Mouse (Mus musculus) intestine, embryonic 15.5 days (tissue): ENCODE measurements around the gene Myl4. TPM values are rescaled to one million over a fixed set of nuclear protein-coding genes. Genes with fewer than 3 reads are reported as not detected.
"Not testable (repeated sequence)": the region's sequence is repeated elsewhere in the genome, so short reads cannot be mapped to it uniquely, and the experiment has no call there.

Source experiments
- ATAC-seq: fragments of 200-750 bp; cut with Nextera tagmentation; 2 replicates; pipeline ENCODE4 v1.8.0; 2017; ENCODE audit warnings: moderate TSS enrichment, moderate library complexity
- H3K27ac ChIP-seq: fragments of 300-500 bp; sonication (generic); 2 replicates; pipeline ENCODE4 v1.5.1; 2015; ENCODE audit warnings: mild to moderate bottlenecking, inconsistent platforms
- H3K27me3 ChIP-seq: fragments of 300-500 bp; sonication (generic); replicated peaks from 2 replicates; pipeline ENCODE4 v1.6.1; 2015; ENCODE audit warnings: inconsistent platforms
- H3K36me3 ChIP-seq: fragments of 300-500 bp; sonication (generic); 2 replicates; pipeline ENCODE4 v1.6.1; 2015; ENCODE audit warnings: inconsistent platforms
- H3K4me1 ChIP-seq: fragments of 300-500 bp; sonication (generic); replicated peaks from 2 replicates; pipeline ENCODE4 v1.6.1; 2015; ENCODE audit warnings: inconsistent platforms
- H3K4me2 ChIP-seq: fragments of 300-500 bp; sonication (generic); replicated peaks from 2 replicates; pipeline ENCODE4 v1.6.1; 2015; ENCODE audit warnings: mild to moderate bottlenecking, inconsistent platforms
- H3K4me3 ChIP-seq: fragments of 300-500 bp; sonication (generic); replicated peaks from 2 replicates; pipeline ENCODE4 v1.5.1; 2015; ENCODE audit warnings: inconsistent platforms
- H3K9ac ChIP-seq: fragments of 300-500 bp; sonication (generic); 2 replicates; pipeline ENCODE4 v1.6.1; 2015; ENCODE audit warnings: inconsistent platforms
- H3K9me3 ChIP-seq: fragments of 300-500 bp; sonication (generic); 2 replicates; pipeline ENCODE4 v1.6.1; 2016; ENCODE audit warnings: inconsistent platforms
- WGBS: fragments of 180-500 bp; shearing (Covaris S2); methylation state at CpG from one replicate; pipeline ENCODE4 v1.1.7; 2015; 5-methylcytosine and 5-hydroxymethylcytosine counted together
- polyA plus RNA-seq: library from polyadenylated mRNA; unstranded; fragments of >200 nt; fragmentation: Nextera tagmentation; extraction: Ambion mirVana; gene quantifications from 2 replicates; pipeline ENCODE4 v1.2.1, GENCODE M21; 2015

Myl4 gene
- 4.3 and 6.4 TPM in 2 replicates for polyA plus RNA-seq

GRCm38 (mm10) chr11:104550406-104550974, at the start of gene Myl4, which contains the start of gene Cdc27:
Gene Myl4 (plus strand): TSS chr11:104550663.
Gene Cdc27 (minus strand): TSS chr11:104550620.
- peak within 1 kb of the TSS; percentile 67 for H3K4me2 ChIP-seq
- under 1% methylated on average over 35 of the region's 35 CpGs for WGBS

GRCm38 (mm10) chr11:104508455-104508854, 42.0 kb upstream of the Myl4 start:
- WGBS, result 91% methylated on average over 4 of the region's 4 CpGs
- Histone ChIP-seq H3K9ac (no peak overlapping the region), H3K27me3 (no peaks in the 10 kb centered on the region), H3K4me1 (no peaks in the 10 kb centered on the region), H3K4me3 (no peak overlapping the region), H3K36me3 (peaks cover 32% of the 10 kb centered on the region), H3K9me3 (no peaks in the 10 kb centered on the region), H3K4me2 (no peak overlapping the region), H3K27ac (no peak overlapping the region)
- ATAC-seq, result no peak

More at GRCm38 (mm10) chr11:104550406-104550974, at the start of gene Myl4, which contains the start of gene Cdc27:
- H3K36me3 ChIP-seq, result no peaks in the 10 kb centered on the region
- H3K4me3 ChIP-seq, result peak within 1 kb of the TSS; percentile 79
- H3K27ac ChIP-seq, result peak within 1 kb of the TSS; percentile 87
- no peaks in the 10 kb centered on the region for H3K9me3 ChIP-seq
- H3K9ac ChIP-seq, result peak within 1 kb of the TSS; percentile 99
- H3K4me1 ChIP-seq, result no peaks in the 10 kb centered on the region
- peak; percentile 97 for ATAC-seq
- no peaks in the 10 kb centered on the region for H3K27me3 ChIP-seq

GRCm38 (mm10) chr11:104510606-104511005, 39.9 kb upstream of the Myl4 start:
- Histone ChIP-seq H3K27me3 (no peaks in the 10 kb centered on the region), H3K9ac (no peak overlapping the region), H3K4me1 (no peaks in the 10 kb centered on the region), H3K9me3 (no peaks in the 10 kb centered on the region), H3K4me2 (no peak overlapping the region), H3K36me3 (peaks cover 31% of the 10 kb centered on the region), H3K4me3 (no peak overlapping the region), H3K27ac (no peak overlapping the region)
- 89% methylated on average over 2 of the region's 2 CpGs for WGBS
- ATAC-seq, result no peak

- H3K27me3 ChIP-seq, result no peaks in the 10 kb centered on the region
- no peaks in the 10 kb centered on the region for H3K9me3 ChIP-seq
- H3K4me1 ChIP-seq, result no peaks in the 10 kb centered on the region
- no peak overlapping the region for H3K4me3 ChIP-seq
- H3K9ac ChIP-seq, result no peak overlapping the region
- no peak for ATAC-seq
- no peak overlapping the region for H3K4me2 ChIP-seq
- WGBS, result 86% methylated on average over 4 of the region's 4 CpGs
- peaks cover 26% of the 10 kb centered on the region for H3K36me3 ChIP-seq
- H3K27ac ChIP-seq, result no peak overlapping the region
Measured at GRCm38 (mm10) chr11:104512436-104512835, 38.0 kb upstream of the Myl4 start.

- no peak for ATAC-seq
- H3K27me3 ChIP-seq, result no peaks in the 10 kb centered on the region
- no peak overlapping the region for H3K27ac ChIP-seq
- H3K4me2 ChIP-seq, result no peak overlapping the region
- H3K36me3 ChIP-seq, result peaks cover 15% of the 10 kb centered on the region
- H3K4me1 ChIP-seq, result no peaks in the 10 kb centered on the region
- WGBS, result 95% methylated on average over 6 of the region's 6 CpGs
- H3K9me3 ChIP-seq, result no peaks in the 10 kb centered on the region
- no peak overlapping the region for H3K9ac ChIP-seq
- H3K4me3 ChIP-seq, result no peak overlapping the region
Measured at GRCm38 (mm10) chr11:104525935-104526334, 24.5 kb upstream of the Myl4 start.

- Histone ChIP-seq H3K4me2 (no peak overlapping the region), H3K4me3 (no peak overlapping the region), H3K9ac (no peak overlapping the region), H3K36me3 (peaks cover 8% of the 10 kb centered on the region), H3K27me3 (no peaks in the 10 kb centered on the region), H3K4me1 (no peaks in the 10 kb centered on the region), H3K27ac (no peak overlapping the region), H3K9me3 (no peaks in the 10 kb centered on the region)
- ATAC-seq, result no peak
- 66% methylated on average over 2 of the region's 2 CpGs for WGBS
Measured at GRCm38 (mm10) chr11:104536843-104537242, 13.6 kb upstream of the Myl4 start.

- Histone ChIP-seq H3K9me3 (no peaks in the 10 kb centered on the region), H3K27me3 (no peaks in the 10 kb centered on the region), H3K36me3 (peaks cover 4% of the 10 kb centered on the region), H3K27ac (no peak overlapping the region), H3K4me3 (no peak overlapping the region), H3K4me2 (no peak overlapping the region), H3K4me1 (no peaks in the 10 kb centered on the region), H3K9ac (no peak overlapping the region)
- 94% methylated on average over 2 of the region's 2 CpGs for WGBS
- ATAC-seq, result no peak
Measured at GRCm38 (mm10) chr11:104537945-104538555, 12.4 kb upstream of the Myl4 start.

- H3K9ac ChIP-seq, result no peak overlapping the region
- WGBS, result 96% methylated on average over 5 of the region's 5 CpGs
- no peaks in the 10 kb centered on the region for H3K27me3 ChIP-seq
- ATAC-seq, result no peak
- no peaks in the 10 kb centered on the region for H3K4me1 ChIP-seq
- peaks cover 4% of the 10 kb centered on the region; the same call in 1 of the 2 replicates for H3K36me3 ChIP-seq
- H3K9me3 ChIP-seq, result no peaks in the 10 kb centered on the region
- H3K4me2 ChIP-seq, result no peak overlapping the region
- H3K27ac ChIP-seq, result no peak overlapping the region
- no peak overlapping the region for H3K4me3 ChIP-seq
Measured at GRCm38 (mm10) chr11:104539811-104540210, 10.7 kb upstream of the Myl4 start.

GRCm38 (mm10) chr11:104543337-104543736, 7.1 kb upstream of the Myl4 start:
- not testable (repeated sequence) for H3K4me2 ChIP-seq, ATAC-seq, H3K9ac ChIP-seq, H3K27me3 ChIP-seq, H3K4me1 ChIP-seq, H3K27ac ChIP-seq, H3K4me3 ChIP-seq, H3K9me3 ChIP-seq, H3K36me3 ChIP-seq
- WGBS, result 93% methylated on average over 2 of the region's 2 CpGs

GRCm38 (mm10) chr11:104544507-104544906, 6.0 kb upstream of the Myl4 start:
- WGBS, result 66% methylated on average over 2 of the region's 2 CpGs
- ATAC-seq, result no peak
- Histone ChIP-seq H3K4me2 (no peak overlapping the region), H3K36me3 (peaks cover 4% of the 10 kb centered on the region; the same call in 1 of the 2 replicates), H3K9me3 (no peaks in the 10 kb centered on the region), H3K4me3 (no peak overlapping the region), H3K27ac (no peak overlapping the region), H3K9ac (no peak overlapping the region), H3K4me1 (no peaks in the 10 kb centered on the region), H3K27me3 (no peaks in the 10 kb centered on the region)

GRCm38 (mm10) chr11:104547502-104547901, 3.0 kb upstream of the Myl4 start:
- ATAC-seq, result no peak
- Histone ChIP-seq H3K27ac (no peak overlapping the region), H3K4me2 (no peak overlapping the region), H3K27me3 (no peaks in the 10 kb centered on the region), H3K4me3 (no peak overlapping the region), H3K36me3 (no peaks in the 10 kb centered on the region), H3K9ac (no peak overlapping the region), H3K9me3 (no peaks in the 10 kb centered on the region), H3K4me1 (no peaks in the 10 kb centered on the region)
- 88% methylated on average over 3 of the region's 3 CpGs for WGBS

- no peaks in the 10 kb centered on the region for H3K4me1 ChIP-seq
- no peaks in the 10 kb centered on the region for H3K9me3 ChIP-seq
- H3K27me3 ChIP-seq, result no peaks in the 10 kb centered on the region
- under 1% methylated on average over 53 of the region's 53 CpGs for WGBS
- H3K4me2 ChIP-seq, result peak overlapping the region; percentile 60
- ATAC-seq, result peak; percentile 86
- H3K4me3 ChIP-seq, result peak overlapping the region; percentile 79
- peak overlapping the region; percentile 99 for H3K9ac ChIP-seq
- H3K27ac ChIP-seq, result peak overlapping the region; percentile 87
- no peaks in the 10 kb centered on the region for H3K36me3 ChIP-seq
Measured at GRCm38 (mm10) chr11:104549438-104550405, 741 bp upstream of the Myl4 start.
